Mouse (Mus musculus) fibroblast of lung, adult 2 months (primary cell): Measurements from ENCODE around the gene Atp1a2.

ENCODE experiments used
- DNase-seq: peaks from one replicate; pipeline ENCODE4 v3.0.0-alpha.2; 2011; ENCODE audit warnings: low read depth

The Atp1a2 gene

DNA sequence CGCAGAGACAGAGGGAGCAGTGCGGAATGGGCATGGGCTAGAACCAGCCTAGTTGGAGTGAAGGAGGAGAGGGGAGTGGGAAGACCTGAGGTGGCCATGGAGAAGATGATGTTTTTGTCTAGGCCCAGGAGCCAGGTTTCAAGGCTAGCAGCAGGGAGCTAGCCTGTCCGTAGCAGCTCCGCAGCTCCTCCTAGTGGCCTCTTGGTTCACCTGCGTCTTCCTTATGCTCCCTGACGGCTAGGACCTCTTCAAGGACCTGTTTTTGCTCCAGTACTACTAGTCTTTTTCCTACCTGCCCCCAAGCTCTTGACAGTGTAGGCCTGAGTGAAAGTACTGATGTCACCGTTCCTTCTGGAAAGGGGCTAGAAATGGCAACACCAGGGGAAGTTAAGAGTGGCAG is 26.9 kb upstream of the Atp1a2 start:
- DNase-seq, result peak; percentile 53

DNA sequence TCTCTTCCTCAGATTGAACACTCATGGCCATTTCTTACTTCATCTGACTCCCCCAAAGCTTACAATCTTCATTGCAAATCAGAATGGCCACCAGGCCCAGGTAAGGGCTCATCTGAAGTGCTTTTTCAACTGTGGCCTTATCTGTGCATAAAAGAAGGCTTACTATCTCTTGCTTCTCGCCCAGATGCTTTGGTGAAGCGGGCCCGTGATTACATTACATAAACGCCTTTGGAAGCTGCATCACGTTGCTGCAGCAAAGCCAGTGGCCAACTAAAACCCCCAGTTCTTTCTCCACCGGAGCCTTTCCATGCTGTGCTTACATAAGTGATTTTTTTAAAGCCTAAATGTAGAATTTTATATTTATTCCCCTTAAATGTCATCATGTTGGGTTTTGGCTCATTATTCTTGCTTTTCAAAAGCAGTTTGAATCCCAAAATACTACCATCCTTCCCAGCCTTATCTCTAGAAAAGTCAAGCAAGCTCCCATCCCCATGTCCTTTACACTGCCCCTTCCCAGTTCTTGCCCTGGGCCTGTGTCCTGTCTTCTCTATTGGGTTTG is 26.0 kb upstream of the Atp1a2 start:
- no peak for DNase-seq

DNA sequence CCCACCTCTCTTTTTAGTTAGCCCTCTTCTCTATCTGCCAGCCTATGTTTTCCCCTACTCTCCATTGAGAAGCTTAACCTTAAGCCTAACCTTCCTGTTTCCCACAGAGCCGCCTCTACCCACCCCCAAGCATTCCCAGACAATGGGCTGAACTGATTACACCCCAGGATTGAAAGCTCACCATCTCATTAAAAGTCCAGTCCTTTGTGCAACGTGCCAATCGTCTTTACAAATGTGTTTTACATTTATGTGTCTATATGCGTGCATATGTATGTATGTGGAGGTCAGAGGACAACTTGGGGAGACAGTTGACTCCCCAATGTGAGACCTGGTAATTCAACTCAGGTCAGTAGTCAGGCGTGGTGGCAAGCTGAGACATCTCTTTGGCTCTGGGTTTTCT is 25.4 kb upstream of the Atp1a2 start:
- DNase-seq, result no peak

DNA sequence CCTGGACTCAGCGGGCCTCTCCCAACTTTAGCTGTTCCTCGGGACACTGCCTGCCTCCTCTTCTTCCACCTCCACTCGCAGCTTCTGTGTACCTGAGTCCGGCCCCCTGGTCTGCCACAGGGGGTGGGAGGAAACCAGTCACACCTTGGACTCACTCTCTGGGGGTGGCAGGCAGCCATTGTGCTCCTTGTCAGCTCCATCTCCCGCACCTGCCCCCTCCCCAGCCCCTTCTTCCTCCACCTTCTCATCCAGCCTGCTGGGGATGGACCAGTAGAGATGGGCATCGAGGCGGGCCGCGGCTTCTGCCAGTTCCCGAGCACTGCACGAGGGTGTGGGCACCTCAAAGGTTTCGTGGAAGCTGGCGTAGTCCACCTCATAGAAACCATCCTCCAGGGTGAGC is 24.9 kb upstream of the Atp1a2 start:
- DNase-seq, result no peak

DNA sequence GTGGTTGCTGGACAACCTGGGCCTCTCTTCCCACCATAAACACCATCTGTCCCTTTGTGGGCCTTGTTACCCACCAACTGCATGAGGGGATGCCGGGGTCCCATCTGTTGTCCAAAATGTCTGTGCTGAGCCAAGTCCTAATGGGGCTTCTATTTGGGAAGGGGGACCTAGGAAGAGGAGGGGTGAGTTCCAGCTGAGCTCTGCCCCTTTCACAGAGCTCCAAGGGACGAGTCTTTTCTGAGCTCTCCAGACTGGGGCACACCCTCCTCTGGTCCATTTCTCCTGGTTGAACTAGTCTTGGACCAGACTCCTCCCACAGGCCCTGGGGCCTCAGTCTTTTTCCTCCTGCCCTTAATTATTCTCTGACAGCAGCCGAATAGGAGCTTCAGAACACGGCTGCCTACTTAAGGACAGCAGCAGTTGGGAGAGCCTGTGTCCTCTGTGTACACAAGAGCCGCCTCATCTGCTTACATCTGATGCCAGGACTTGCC is 22.1 kb upstream of the Atp1a2 start:
- no peak for DNase-seq

DNA sequence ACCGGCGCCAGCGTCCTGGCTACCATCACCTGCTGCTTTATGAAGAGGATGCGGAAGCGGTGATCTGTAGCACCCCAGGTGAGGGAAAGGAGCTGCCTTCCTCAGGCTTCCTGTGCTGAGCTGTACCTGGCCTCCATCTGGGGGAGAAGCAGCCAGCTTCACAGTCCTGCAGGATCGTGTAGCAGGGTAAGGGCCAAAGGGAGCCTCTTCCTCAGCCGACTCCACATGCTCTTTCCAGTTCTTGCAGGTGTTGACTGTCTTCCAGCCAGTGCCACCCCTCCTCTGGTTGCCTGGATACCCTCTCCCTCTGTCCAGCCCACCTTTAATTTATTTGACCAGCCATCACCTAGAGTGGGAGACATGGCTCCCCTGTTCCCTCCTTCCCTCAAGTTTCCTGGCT is 21.5 kb upstream of the Atp1a2 start:
- DNase-seq, result no peak

DNA sequence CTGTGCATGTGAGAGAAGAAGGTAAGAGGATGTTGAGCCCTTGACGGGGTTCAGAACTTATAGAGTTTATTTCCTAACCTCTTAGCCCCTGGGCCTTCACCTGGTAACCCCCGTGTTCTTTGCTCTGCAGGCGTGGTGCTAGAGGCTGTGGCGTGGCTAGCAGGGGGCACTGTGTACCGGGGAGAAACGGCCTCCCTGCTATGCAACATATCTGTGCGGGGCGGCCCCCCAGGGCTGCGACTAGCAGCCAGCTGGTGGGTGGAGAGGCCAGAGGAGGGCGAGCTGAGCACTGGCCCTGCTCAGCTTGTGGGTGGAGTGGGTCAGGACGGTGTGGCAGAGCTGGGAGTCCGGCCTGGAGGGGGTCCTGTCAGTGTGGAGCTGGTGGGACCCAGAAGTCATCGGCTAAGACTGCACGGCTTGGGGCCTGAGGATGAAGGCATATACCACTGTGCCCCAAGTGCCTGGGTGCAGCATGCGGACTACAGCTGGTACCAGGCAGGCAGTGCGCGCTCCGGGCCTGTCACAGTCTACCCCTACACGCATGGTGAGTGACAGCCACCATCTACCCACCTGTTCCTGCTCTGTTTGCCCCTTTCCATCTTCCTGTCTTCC is 20.7 kb upstream of the Atp1a2 start:
- no peak for DNase-seq

DNA sequence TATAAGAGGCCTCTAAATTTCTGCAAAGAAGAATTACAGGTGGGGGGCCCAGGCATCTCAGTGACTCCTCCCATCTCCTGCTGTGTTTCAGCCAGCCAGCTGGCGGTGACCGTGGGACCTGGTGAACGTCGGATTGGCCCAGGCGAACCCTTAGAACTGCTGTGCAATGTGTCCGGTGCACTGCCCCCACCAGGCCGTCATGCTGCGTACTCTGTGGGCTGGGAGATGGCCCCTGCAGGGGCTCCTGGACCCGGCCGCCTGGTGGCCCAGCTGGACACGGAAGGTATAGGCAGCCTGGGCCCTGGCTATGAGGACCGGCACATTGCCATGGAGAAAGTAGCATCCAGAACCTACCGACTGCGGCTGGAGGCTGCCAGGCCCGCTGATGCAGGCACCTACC is 20.1 kb upstream of the Atp1a2 start:
- DNase-seq, result no peak

DNA sequence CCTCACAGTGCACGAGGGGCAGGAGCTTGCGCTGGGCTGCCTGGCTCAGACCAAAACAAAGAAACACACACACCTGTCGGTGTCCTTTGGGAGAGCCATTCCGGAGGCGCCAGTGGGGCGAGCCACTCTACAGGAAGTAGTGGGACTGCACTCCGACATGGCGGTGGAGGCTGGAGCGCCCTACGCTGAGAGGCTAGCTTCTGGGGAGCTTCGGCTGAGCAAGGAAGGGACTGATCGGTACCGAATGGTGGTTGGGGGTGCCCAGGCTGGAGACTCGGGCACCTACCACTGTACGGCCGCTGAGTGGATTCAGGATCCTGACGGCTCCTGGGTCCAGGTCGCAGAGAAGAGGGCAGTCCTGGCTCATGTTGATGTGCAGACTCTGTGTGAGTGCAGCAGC is 19.6 kb upstream of the Atp1a2 start:
- DNase-seq, result no peak

DNA sequence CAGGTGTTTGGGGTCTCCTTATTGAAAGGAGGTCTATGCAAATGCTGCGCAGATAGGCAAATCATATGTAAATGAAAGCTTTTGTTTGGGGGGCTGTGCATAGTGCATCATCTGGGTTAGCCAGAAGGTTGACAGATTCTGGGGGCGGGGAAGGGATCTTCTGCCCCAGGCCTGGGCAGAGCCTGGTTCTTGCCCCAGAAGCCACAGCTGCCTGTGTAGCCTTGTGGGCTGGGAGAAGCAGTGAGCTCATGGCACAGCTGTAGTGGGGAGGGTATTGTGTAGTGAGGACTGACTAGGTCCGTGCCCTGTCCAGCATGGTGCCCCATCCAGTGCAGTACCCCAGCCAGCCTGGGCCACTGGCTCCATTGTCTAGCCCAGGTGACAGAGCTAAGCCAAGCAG is 17.0 kb upstream of the Atp1a2 start:
- DNase-seq, result no peak

DNA sequence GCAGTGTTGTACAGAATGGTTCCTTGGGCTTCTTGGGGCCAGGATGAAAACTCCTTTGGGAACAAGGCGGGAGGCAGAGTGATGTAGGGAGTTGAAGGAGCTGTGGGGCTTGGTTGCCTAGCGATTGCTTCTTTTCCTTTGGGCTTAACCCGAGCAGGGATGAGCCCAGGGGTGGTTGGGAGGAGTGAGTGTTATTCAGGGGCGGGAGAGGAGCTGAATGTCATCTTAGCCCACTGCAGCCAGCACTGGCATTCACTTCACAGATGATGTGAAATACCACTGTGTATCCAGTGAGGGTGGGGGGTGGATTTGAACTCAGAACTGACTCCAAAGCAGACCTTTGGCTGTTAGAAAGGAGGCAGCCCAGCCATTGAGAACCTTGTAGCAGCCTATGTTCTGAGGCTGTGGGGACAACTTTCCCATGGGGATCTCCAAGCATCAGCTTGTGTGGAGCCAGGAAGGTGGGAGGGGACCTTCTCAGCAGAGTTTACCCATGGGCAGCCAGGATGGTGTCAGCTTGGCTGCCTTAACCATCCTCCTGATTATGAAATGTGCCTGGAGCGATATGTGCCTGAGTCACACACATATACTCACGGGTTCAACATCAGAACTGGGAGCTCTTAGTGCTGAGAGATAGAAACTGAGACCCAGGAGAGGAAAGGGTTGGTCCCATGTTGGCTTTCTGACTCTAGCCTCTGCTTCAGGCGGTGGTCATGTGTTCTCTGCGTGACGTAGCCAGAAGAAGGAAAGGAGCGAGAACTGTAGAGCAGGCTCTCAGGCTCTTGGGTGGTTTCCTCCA is 15.9 kb upstream of the Atp1a2 start:
- DNase-seq, result peak; percentile 82

DNA sequence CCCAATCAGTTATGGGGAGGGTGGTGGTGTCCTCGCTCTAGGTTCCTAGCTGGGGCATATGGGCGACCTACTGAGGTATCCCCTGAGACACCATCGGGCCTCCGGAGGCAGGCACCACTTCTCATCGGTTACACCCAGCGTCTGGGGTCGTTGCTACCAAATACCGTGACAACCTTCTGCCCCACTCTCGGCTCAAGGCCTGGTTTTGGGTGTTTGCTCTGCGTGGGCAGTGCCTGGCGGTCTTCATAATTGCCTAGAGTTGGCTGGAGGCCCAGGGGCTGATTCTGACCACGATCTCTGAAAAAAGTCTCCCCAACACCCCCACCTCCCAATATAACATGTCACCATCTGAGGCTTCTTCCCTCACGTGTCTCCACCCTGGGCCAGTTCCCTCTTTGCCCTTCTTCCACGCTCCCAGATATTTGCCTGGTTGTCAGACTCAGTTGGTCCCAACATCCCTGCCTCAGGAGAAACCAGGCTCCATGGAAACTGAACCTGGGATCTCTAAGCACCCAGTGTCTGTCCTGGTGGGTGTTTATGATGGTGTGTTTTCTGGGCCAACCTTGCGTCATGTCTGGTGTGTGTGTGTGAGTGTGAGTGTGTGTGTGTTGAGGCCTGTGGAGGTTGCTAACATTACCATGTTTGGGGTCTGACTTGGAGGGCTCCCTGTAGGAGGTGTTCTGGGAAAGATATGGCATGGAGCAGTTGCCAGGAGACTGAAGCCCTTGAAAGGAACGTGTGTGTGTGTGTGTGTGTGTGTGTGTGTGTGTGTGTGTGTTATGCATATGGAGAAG is 15.1 kb upstream of the Atp1a2 start:
- DNase-seq, result peak; percentile 18

DNA sequence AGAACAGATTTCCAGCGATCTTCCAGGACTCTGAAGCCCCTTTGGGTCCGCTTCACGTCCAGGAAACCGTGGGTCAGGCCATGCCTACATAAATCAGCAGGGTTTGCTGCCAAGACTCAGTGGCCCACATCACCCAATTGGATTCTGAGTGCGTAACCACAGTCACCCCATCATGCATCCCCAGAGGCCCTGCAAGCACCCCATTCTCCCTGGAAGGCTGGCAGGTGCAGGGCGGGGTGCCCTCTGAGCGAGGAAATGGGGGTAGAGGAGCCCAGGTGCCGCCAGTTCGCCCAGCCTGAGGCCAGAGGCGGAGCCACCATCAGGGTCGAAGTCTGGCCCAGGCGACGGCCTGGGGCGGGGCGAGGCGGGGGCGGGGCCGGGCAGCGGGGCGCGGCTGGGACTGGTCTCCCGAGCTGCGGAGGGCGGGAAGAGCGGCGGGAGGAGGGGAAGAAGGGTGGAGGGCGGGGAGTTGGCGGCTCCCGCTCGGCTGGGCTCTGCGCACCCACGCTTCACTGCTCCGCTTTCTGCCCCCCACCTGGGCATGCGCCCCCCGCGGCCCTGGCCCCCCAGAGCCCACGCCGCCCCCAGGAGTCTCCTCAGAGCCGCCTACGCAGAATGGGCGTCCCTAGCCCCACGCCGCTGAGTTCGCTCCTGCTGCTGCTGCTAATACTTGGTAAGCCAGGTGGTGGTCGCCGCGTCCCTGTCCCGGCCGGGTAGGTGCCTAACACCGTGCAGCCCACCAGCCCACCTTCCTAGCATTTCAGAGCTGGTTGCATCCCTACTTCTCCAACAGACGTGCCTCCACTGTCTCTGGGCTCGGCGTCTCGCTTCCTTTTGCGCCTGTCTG is 14.3 kb upstream of the Atp1a2 start:
- peak; percentile 53 for DNase-seq

DNA sequence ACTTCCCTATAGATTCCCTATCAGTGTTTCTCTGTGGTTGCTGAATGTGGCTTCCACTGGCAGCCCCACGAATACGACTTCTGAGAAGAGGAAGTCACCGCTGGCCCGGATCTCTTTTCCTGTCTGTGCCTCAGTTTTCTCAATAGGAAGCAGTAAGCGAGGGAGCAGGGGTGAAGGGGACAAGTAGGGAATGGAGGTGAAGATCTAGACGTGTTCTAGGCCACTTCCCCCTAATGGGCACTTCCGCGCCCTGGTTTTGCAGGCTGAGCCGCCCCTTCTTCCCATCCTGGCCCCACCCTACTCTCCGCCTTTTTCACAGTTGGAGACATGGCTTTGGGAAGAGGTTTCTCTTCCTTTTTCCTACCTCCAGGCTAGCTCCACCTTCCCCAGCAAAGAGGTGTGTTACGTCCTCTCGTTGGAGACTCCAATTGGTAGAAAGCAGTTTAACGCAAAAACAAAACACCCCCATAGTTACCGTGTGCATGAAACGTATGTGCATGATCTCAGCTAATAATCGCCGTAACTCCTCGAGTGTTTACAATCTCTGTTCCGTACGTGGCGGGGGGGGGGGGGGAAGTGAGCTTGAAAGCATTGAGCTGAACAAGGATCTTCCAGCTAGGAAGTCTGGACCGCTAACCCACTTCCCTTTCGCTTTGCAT is 13.5 kb upstream of the Atp1a2 start:
- peak; percentile 56 for DNase-seq

DNA sequence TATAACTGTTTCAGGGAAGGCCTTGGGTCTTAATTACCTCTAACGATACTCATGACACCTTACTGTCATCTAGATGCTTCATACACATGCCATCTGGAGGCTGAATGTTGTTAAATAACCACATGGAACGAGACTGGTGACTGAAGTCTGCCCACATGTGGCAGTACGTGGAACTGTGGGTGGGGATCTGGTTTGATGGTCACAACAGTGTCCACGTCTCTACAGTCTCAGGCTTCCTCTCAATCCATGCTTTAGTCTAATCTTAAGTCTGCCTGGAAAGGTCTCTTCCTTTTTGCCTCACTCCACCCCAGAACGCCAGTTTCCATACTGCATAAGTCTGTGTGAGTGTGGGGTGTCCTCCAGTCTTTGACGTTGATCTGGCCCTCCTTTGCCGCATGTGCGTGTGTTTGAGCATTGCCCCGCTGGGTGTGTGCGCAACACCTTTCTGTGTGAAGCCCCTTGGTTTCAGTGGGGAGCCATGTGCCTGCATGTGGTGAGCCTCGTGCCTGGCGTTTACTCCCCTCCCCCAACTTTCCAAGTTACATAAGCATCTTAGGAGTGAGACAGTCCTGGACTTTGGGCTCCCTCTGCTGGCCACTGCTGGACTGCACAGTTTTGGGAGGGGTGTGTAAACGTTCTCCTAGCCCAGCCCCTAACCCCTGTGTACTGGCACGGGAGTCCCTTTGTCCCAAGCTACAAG is 12.0 kb upstream of the Atp1a2 start:
- peak; percentile 86 for DNase-seq

DNA sequence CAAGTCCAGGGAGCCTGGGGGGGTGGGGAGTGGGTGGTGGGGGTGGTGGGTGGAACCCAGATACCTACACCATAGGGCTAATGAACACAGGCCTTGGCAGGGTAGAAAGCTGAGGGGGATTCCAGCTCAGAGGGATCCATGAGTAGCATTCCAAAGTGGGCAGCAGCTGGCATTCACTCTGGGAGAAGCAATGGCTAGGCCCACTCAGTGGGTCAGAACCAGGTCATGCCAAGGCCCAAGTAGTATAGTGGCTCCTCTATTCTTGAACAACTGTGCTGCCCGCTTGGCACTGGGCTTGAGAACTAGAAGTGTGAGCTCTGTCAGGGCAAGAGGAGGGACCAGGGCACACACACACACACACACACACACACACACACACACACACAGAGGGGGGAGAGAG is 10.5 kb upstream of the Atp1a2 start:
- DNase-seq, result peak; percentile 22

DNA sequence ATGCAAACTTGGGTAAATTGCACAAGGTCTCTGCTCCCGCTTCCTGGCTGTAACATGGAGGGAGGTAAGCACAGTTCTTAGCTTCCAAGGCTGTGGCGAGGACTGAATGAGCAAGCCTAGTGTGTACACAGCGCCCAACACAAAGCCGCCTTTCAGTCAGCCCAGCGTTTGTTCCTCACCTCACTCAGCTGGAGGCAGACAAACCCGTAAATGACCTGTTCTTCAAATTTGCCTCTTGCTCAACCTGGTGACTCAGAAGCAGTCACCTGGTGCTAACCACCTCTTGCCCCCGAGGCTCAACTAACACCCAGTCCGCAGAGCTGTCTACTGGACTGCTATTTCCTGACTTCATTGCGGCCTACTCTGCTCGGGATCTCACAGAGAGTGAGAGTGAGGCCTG is 10.1 kb upstream of the Atp1a2 start:
- DNase-seq, result peak; percentile 93

DNA sequence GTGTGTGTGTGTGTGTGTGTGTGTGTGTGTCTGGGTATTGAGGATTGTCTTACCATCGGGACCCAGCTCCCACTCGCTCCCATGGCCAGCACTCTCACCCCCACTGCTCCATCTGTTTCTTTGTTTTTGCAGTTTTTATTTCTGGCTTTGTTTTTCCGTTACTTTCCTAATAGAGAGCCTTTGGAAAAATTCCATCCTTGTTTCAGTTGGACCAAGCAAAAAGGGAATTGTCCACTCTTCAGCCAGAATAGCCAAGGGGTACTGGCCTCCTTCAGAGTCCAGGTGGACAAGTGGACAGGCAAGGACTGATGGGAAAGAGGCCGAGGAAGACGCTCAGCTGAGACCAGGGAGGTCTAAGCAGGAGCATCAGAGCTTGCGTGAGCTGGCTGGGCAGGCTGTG is 9.0 kb upstream of the Atp1a2 start:
- DNase-seq, result peak; percentile 18

DNA sequence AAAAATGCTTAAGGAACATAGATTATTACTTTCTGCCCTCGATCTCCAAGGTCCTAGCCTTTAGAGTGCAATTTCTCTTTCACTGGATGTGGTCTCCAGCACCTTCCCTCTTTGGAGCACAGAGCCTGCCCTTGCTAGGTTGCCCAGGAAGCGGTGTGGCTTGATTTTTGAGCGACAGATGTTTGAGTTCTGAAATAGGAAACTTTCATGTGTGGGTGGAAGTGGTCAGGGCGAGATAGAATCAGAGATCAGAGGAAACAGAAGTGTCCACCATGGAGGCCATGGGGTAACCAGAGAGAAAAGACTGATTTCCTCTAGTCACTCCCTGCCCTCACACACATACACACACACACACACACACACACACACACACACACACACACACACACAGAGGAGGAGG is 8.3 kb upstream of the Atp1a2 start:
- no peak for DNase-seq

DNA sequence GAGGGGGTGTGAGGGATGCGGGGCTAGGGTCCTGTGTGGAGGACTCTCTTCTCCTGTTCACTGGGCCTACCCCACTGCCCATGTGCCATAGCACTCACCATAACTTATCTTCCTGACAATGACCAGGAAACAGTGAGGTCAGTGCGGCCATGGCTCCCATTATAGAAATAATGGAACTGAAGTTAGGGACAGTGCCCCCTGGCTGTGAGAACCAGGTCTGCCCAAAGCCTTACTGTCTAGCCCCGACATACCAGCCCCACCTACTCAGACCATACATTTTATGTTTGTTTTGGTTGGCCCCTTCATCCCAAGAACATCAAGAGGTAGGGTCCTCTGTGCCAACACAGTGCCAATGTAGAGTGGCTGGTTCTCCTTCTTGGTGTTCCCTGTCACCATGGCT is 7.8 kb upstream of the Atp1a2 start:
- DNase-seq, result no peak

DNA sequence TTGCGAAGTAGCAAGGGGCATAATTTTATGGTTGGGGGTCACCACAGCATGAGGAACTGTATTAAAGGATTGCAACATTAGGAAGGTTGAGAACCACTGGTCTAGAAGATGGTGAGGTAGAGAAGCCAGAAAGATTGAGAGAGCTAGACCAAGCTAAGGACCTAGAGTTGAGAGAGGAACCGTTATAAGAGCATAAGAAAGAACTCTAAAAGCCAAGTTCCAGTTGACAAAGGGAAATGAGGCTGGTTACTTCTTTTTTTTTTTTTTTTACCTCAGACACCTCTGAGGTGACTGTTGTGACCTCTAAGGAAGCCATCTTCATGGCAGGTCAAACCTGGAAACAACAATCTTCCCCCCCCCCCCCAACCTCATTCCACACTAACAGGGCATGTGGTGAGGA is 7.3 kb upstream of the Atp1a2 start:
- no peak for DNase-seq
